Mouse (Mus musculus): ENCODE results near the gene Dync1i2. TPM values are rescaled to one million over a fixed set of nuclear protein-coding genes. Genes with fewer than 3 reads are reported as not detected.
A peak's percentile ranks its signal among the peaks of the same experiment; 100 is the strongest.

Dync1i2 gene
- polyA plus RNA-seq, 1 experiment from 2014 or later = 80.9 TPM

- no peaks in the 10 kb centered on the region for H3K36me3 ChIP-seq (ENCODE audit: insufficient read depth, low read length)
- no peak overlapping the region for H3K4me3 ChIP-seq (replicated peaks; ENCODE audit: low read depth, low read length)
- TF ChIP-seq CTCF (IDR thresholded peaks at IDR 0.05; ENCODE audit: low read depth) = no peak
- H3K4me1 ChIP-seq (replicated peaks; ENCODE audit: insufficient read depth, low read length) = no peaks in the 10 kb centered on the region
- no peaks in the 10 kb centered on the region for H3K27me3 ChIP-seq (ENCODE audit: insufficient read depth, low read length)
- H3K27ac ChIP-seq = no peak overlapping the region
- H3K9me3 ChIP-seq (replicated peaks; ENCODE audit: low read length) = no peaks in the 10 kb centered on the region
- WGBS = 68% methylated on average over 9 of the region's 9 CpGs
- H3K4me2 ChIP-seq (ENCODE audit: low read length) = no peak overlapping the region
- DNase-seq (ENCODE audit: low spot score) (no peak), ATAC-seq (replicated peaks; ENCODE audit: low FRiP score, low read depth) (no peak)
- no peak overlapping the region for H3K9ac ChIP-seq (ENCODE audit: low read depth, low read length)
Observed at GRCm38 (mm10) chr2:71176329-71177249, 34.9 kb upstream of the Dync1i2 start.

- Histone ChIP-seq H3K27me3 (ENCODE audit: insufficient read depth, low read length) (no peaks in the 10 kb centered on the region), H3K9me3 (replicated peaks; ENCODE audit: low read length) (no peaks in the 10 kb centered on the region), H3K4me3 (replicated peaks; ENCODE audit: low read depth, low read length) (no peak overlapping the region), H3K9ac (ENCODE audit: low read depth, low read length) (no peak overlapping the region), H3K4me2 (ENCODE audit: low read length) (no peak overlapping the region), H3K27ac (no peak overlapping the region), H3K36me3 (ENCODE audit: insufficient read depth, low read length) (no peaks in the 10 kb centered on the region), H3K4me1 (replicated peaks; ENCODE audit: insufficient read depth, low read length) (no peaks in the 10 kb centered on the region)
- DNase-seq (ENCODE audit: low spot score) (no peak), ATAC-seq (replicated peaks; ENCODE audit: low FRiP score, low read depth) (no peak)
- TF ChIP-seq CTCF (IDR thresholded peaks at IDR 0.05; ENCODE audit: low read depth) = no peak
- WGBS = 76% methylated on average over 1 of the region's 1 CpGs
Observed at GRCm38 (mm10) chr2:71177250-71177615, 34.3 kb upstream of the Dync1i2 start.

DNA sequence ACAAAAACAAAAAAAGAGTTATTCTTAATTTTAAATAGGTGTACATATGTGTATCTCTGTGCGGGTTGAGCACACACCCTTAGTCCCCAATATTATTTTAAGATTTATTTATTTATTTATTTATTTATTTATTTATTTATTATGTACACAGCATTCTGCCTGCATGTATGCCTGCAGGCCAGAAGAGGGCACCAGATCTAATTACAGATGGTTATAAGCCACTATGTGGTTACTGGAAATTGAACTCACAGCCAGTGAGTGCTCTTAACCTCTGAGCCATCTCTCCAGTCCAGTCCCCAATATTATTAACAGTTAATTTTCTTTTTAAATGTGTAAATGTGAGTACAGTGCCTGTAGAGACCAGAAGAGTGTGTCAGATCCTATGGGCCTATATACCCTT is 33.7 kb upstream of the Dync1i2 start:
- Histone ChIP-seq H3K27ac (no peak overlapping the region), H3K36me3 (ENCODE audit: insufficient read depth, low read length) (no peaks in the 10 kb centered on the region), H3K4me1 (replicated peaks; ENCODE audit: insufficient read depth, low read length) (no peaks in the 10 kb centered on the region), H3K9me3 (replicated peaks; ENCODE audit: low read length) (no peaks in the 10 kb centered on the region), H3K4me3 (replicated peaks; ENCODE audit: low read depth, low read length) (no peak overlapping the region), H3K4me2 (ENCODE audit: low read length) (no peak overlapping the region), H3K9ac (ENCODE audit: low read depth, low read length) (no peak overlapping the region), H3K27me3 (ENCODE audit: insufficient read depth, low read length) (no peaks in the 10 kb centered on the region)
- 96% methylated on average over 1 of the region's 1 CpGs for WGBS
- ATAC-seq (replicated peaks; ENCODE audit: low FRiP score, low read depth) (no peak), DNase-seq (ENCODE audit: low spot score) (no peak)
- peak; percentile 30; the same call in 1 of the 2 replicates for TF ChIP-seq CTCF (IDR thresholded peaks at IDR 0.05; ENCODE audit: low read depth)

DNA sequence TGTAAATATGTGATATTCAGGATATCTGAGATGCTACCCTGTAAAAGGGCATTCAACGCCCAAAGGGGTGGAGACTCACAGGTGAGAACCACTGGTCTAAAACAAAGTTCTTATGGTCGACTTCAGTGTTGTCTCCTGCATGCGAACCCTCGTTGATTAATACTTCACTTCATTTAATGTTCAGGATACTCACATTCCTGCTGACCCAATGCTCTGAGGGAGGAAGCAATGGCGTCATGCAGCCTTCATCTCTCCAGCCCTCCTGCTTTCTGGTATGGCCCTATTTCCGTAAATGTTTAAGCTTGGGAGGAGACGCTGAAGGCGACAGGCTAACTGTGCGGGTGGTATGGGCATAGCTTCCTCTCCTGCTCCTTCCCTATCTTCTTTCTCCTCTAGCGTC is 31.8 kb upstream of the Dync1i2 start:
- WGBS = 82% methylated on average over 10 of the region's 10 CpGs
- H3K4me2 ChIP-seq (ENCODE audit: low read length) = no peak overlapping the region

GRCm38 (mm10) chr2:71180566-71181217 is 30.8 kb upstream of the Dync1i2 start:
- Histone ChIP-seq H3K27ac (no peak overlapping the region), H3K4me3 (replicated peaks; ENCODE audit: low read depth, low read length) (no peak overlapping the region), H3K4me2 (ENCODE audit: low read length) (no peak overlapping the region), H3K9me3 (replicated peaks; ENCODE audit: low read length) (no peaks in the 10 kb centered on the region), H3K9ac (ENCODE audit: low read depth, low read length) (no peak overlapping the region), H3K4me1 (replicated peaks; ENCODE audit: insufficient read depth, low read length) (no peaks in the 10 kb centered on the region), H3K27me3 (ENCODE audit: insufficient read depth, low read length) (no peaks in the 10 kb centered on the region), H3K36me3 (ENCODE audit: insufficient read depth, low read length) (no peaks in the 10 kb centered on the region)
- no peak for TF ChIP-seq CTCF (IDR thresholded peaks at IDR 0.05; ENCODE audit: low read depth)
- peak; percentile 18 for DNase-seq (ENCODE audit: low spot score)
- WGBS = 39% methylated on average over 8 of the region's 8 CpGs
- no peak for ATAC-seq (replicated peaks; ENCODE audit: low FRiP score, low read depth)

More for the DNA sequence above, 31.8 kb upstream of the Dync1i2 start:
- no peak overlapping the region for H3K9ac ChIP-seq (ENCODE audit: low read depth, low read length)
- no peaks in the 10 kb centered on the region for H3K27me3 ChIP-seq (ENCODE audit: insufficient read depth, low read length)
- no peak for TF ChIP-seq CTCF (IDR thresholded peaks at IDR 0.05; ENCODE audit: low read depth)
- H3K27ac ChIP-seq = no peak overlapping the region
- no peaks in the 10 kb centered on the region for H3K9me3 ChIP-seq (replicated peaks; ENCODE audit: low read length)
- H3K4me3 ChIP-seq (replicated peaks; ENCODE audit: low read depth, low read length) = no peak overlapping the region
- DNase-seq (ENCODE audit: low spot score) (no peak), ATAC-seq (replicated peaks; ENCODE audit: low FRiP score, low read depth) (no peak)
- no peaks in the 10 kb centered on the region for H3K4me1 ChIP-seq (replicated peaks; ENCODE audit: insufficient read depth, low read length)
- no peaks in the 10 kb centered on the region for H3K36me3 ChIP-seq (ENCODE audit: insufficient read depth, low read length)

- DNase-seq (ENCODE audit: low spot score) = no peak
- no peak for ATAC-seq (replicated peaks; ENCODE audit: low FRiP score, low read depth)
- WGBS = 67% methylated on average over 3 of the region's 3 CpGs
- Histone ChIP-seq H3K27me3 (ENCODE audit: insufficient read depth, low read length) (no peaks in the 10 kb centered on the region), H3K9me3 (replicated peaks; ENCODE audit: low read length) (no peaks in the 10 kb centered on the region), H3K27ac (no peak overlapping the region), H3K4me1 (replicated peaks; ENCODE audit: insufficient read depth, low read length) (no peaks in the 10 kb centered on the region), H3K9ac (ENCODE audit: low read depth, low read length) (no peak overlapping the region), H3K36me3 (ENCODE audit: insufficient read depth, low read length) (no peaks in the 10 kb centered on the region), H3K4me3 (replicated peaks; ENCODE audit: low read depth, low read length) (no peak overlapping the region), H3K4me2 (ENCODE audit: low read length) (no peak overlapping the region)
- TF ChIP-seq CTCF (IDR thresholded peaks at IDR 0.05; ENCODE audit: low read depth) = no peak
Observed at GRCm38 (mm10) chr2:71187950-71188349, 23.6 kb upstream of the Dync1i2 start.

Measured in kidney, postnatal 0 days (tissue).